Mouse (Mus musculus): ENCODE results near the gene Mfap2. TPM values are rescaled to one million over a fixed set of nuclear protein-coding genes. Genes with fewer than 3 reads are reported as not detected.

Gene Mfap2
- polyA plus RNA-seq, 1 experiment from 2014 or later = 275 TPM

DNA sequence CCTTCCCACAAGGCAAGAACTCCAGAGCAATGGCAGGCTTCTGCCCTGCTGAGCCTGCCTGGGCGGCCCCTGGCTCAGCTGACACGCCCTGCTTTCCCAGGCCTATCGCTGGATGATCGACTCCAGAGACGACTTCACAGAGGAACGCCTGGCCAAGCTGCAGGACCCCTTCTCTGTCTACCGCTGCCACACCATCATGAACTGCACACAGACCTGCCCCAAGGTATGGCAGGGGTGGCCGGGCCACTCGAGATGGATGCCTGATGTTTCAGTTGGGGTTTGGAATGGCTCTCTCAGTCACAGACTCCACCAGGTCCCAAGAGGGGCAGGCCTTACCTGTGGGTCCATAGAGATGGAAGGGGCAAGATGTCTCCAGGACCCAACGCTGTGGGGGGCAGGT, 32.9 kb upstream of the Mfap2 start:
- peaks cover 86% of the 10 kb centered on the region for H3K36me3 ChIP-seq (replicated peaks)
- no peak overlapping the region for H3K4me2 ChIP-seq

DNA sequence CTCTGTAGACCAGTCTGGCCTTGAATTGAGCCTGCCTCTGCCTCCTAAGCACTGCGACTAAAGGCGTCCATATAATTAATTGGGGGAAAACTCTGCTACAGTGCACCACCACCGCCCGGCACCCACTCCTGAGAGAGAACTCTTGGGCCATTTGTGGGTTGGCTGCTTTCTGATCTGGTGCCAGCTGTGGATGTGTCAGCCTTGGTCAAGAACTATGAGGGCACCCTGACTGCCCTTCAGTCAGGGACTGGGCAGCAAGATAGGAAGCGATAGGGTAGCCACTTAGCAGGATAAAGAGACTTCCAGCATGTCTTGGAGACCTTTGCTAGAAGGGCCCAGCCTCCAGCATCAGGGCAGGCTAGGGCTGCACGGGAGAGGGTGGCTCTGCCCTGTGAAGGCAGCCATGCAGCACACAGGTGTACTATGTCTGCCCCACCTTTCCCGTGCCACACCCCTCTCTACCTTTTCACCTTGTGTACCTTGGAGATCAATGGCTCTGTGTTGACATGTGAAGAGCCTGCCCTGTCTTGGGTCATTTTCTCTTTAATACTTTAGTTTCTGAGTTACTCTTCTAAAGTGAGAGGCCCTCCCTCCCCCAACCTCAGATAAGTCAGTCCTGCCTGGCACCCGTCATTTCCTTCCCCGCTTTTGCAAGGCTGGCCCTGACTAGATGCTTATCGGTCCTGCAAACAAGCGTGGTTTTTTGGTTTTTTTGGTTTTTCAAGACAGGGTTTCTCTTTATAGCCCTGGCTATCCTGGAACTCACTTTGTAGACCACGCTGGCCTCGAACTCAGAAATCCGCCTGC, 32.1 kb upstream of the Mfap2 start:
- Histone ChIP-seq H3K4me3 (replicated peaks) (no peak overlapping the region), H3K27me3 (no peaks in the 10 kb centered on the region), H3K9ac (no peak overlapping the region), H3K4me1 (peaks cover 4% of the 10 kb centered on the region; the same call in 1 of the 2 replicates), H3K4me2 (no peak overlapping the region), H3K36me3 (replicated peaks) (peaks cover 78% of the 10 kb centered on the region), H3K27ac (no peak overlapping the region), H3K9me3 (0 out of 2 replicates have a peak, but pooled peaks cover 3% of the 10 kb centered on the region)
- ATAC-seq (ENCODE audit: low FRiP score) = no peak
- WGBS = 94% methylated on average over 14 of the region's 14 CpGs

More for the DNA sequence above, 32.9 kb upstream of the Mfap2 start:
- Histone ChIP-seq H3K4me3 (replicated peaks) (no peak overlapping the region), H3K27ac (no peak overlapping the region), H3K4me1 (no peaks in the 10 kb centered on the region), H3K27me3 (no peaks in the 10 kb centered on the region), H3K9me3 (0 out of 2 replicates have a peak, but pooled peaks cover 3% of the 10 kb centered on the region), H3K9ac (no peak overlapping the region)
- no peak for ATAC-seq (ENCODE audit: low FRiP score)
- WGBS = 91% methylated on average over 10 of the region's 10 CpGs

DNA sequence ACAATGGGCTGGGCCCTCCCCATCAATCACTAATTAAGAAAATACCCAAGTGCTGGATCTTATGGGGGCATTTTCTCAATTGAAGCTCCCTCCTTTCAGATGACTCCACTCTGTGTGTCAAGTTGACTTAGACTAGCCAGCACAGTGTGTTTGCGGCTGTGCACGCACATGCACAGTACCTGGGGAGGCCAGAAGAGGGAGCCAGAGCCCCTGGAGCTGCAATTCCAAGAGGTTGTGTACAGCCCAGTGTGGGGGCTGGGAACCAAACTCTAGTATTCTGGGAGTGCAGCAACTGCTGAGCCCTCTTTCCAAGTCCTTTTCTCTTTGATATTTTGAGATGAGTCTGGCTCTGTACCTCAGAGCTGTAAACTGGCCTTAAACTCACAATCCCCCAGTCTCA, 28.6 kb upstream of the Mfap2 start:
- 0 out of 2 replicates have a peak, but pooled peaks cover 3% of the 10 kb centered on the region for H3K9me3 ChIP-seq
- no peak overlapping the region for H3K27ac ChIP-seq
- H3K9ac ChIP-seq = no peak overlapping the region
- H3K4me2 ChIP-seq = no peak overlapping the region
- 0 out of 2 replicates have a peak, but pooled peaks cover 3% of the 10 kb centered on the region for H3K27me3 ChIP-seq
- 86% methylated on average over 2 of the region's 2 CpGs for WGBS
- no peak overlapping the region for H3K4me3 ChIP-seq (replicated peaks)
- H3K4me1 ChIP-seq = peaks cover 16% of the 10 kb centered on the region
- peaks cover 43% of the 10 kb centered on the region for H3K36me3 ChIP-seq (replicated peaks)
- ATAC-seq (ENCODE audit: low FRiP score) = no peak

DNA sequence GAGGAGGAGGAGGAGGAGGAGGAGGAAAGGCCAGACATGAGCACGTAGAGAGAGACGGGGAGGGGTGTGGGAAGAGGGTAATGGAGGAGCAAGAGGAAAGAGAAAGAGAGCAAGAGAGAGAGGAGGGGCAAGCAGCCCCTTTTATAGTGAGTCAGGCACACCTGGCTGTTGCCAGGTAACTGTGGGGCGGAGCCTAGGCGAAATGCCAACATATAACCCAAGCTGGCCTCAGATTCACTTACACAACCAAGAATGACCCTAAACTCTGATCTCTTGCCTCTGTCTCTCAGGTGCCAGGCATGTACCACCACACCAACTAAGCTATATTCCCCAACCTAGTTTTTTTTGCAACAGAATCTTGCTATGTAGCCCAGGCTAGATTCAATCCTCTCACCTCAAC, 27.4 kb upstream of the Mfap2 start:
- H3K4me1 ChIP-seq = peaks cover 24% of the 10 kb centered on the region
- peaks cover 31% of the 10 kb centered on the region for H3K36me3 ChIP-seq (replicated peaks)
- H3K27me3 ChIP-seq = 0 out of 2 replicates have a peak, but pooled peaks cover 3% of the 10 kb centered on the region
- H3K4me2 ChIP-seq = no peak overlapping the region
- H3K9me3 ChIP-seq = 0 out of 2 replicates have a peak, but pooled peaks cover 3% of the 10 kb centered on the region
- H3K27ac ChIP-seq = 0 out of 2 replicates have a peak overlapping the region, but pooled peaks have one; percentile 53
- H3K4me3 ChIP-seq (replicated peaks) = no peak overlapping the region
- WGBS = 73% methylated on average over 4 of the region's 4 CpGs
- H3K9ac ChIP-seq = no peak overlapping the region
- no peak for ATAC-seq (ENCODE audit: low FRiP score)

DNA sequence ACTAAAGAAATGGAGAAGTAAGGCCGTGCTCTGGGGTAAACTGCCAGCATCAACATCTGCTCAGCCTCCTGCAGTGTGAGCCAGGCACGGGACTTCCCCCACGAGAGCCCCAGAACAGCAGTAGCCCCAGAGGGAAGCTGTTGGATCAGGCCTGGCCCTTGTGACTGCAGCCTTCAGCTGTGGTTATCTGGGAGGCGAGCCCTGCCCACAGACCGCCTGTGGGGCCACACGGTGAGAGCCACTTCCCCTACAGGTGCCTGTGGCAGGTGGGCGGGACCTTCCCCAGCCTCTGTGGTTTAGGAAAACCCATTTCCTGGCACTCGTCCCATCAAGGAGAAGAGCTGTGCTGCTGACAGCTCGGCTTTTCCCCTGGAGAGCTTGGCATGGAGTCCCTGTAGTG, 26.8 kb upstream of the Mfap2 start:
- Histone ChIP-seq H3K4me3 (replicated peaks) (no peak overlapping the region), H3K4me1 (peaks cover 30% of the 10 kb centered on the region), H3K36me3 (replicated peaks) (peaks cover 24% of the 10 kb centered on the region), H3K9ac (peak overlapping the region; percentile 21; the same call in 1 of the 2 replicates), H3K27ac (peak overlapping the region; percentile 53; the same call in 1 of the 2 replicates), H3K9me3 (0 out of 2 replicates have a peak, but pooled peaks cover 3% of the 10 kb centered on the region), H3K27me3 (0 out of 2 replicates have a peak, but pooled peaks cover 3% of the 10 kb centered on the region), H3K4me2 (no peak overlapping the region)
- WGBS = 23% methylated on average over 9 of the region's 9 CpGs
- no peak for ATAC-seq (ENCODE audit: low FRiP score)

DNA sequence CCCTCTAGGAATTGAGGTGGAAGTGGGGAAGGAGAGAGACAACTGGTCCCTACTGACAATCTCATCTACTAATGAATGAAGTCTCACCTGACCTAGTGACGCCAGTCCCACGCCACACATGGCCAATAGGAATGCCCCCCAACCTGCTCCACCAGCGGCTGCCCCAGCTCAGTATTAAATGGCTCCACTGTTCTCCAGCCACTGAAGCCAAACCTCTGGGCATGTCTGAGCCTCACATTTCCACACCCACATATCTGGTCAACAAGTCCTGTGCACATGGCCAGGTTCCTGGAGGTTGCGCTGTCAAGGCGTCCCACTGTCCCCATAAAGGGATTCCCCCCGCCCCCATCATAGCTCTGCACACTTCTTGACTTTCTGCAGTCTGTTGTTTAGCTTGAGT, 25.7 kb upstream of the Mfap2 start:
- H3K9ac ChIP-seq = no peak overlapping the region
- H3K27me3 ChIP-seq = 0 out of 2 replicates have a peak, but pooled peaks cover 3% of the 10 kb centered on the region
- H3K4me2 ChIP-seq = no peak overlapping the region
- 0 out of 2 replicates have a peak, but pooled peaks cover 3% of the 10 kb centered on the region for H3K9me3 ChIP-seq
- peaks cover 13% of the 10 kb centered on the region for H3K36me3 ChIP-seq (replicated peaks)
- WGBS = 85% methylated on average over 6 of the region's 6 CpGs
- H3K4me1 ChIP-seq = peaks cover 41% of the 10 kb centered on the region
- H3K4me3 ChIP-seq (replicated peaks) = no peak overlapping the region
- no peak overlapping the region for H3K27ac ChIP-seq
- ATAC-seq (ENCODE audit: low FRiP score) = no peak

DNA sequence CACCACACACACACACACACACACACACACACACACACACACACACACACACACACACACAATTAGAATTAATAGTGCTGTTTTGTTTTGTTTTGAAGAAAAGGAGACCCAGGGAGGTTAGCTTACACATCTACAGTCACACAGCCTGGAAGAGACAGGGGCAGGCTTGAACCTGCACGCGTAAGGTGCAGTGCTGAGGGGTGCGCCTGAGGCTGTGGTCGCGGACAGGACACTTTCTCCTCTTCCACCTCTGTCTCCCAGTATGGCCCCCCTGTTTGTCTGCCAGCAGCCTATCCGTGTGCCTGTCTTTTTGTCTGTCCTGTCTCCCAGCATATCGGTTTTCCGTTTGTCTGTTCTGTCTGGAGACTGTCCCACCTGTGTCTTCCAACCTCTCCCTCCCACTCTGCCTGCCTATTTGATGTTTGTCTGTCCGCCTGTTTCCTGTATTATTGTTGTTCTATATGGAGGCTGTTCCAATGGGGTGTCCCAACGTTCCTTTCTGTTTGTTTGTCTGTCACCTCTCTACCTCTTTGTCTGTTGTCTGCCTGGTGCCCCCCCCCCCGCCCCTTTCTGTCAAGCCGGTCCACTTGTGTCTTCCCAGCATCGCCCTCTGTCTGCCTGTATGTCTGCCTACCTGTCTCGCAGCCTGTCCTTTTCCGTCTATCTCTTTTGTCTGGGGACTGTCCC, 24.1 kb upstream of the Mfap2 start:
- 0 out of 2 replicates have a peak, but pooled peaks cover 3% of the 10 kb centered on the region for H3K9me3 ChIP-seq
- no peaks in the 10 kb centered on the region for H3K36me3 ChIP-seq (replicated peaks)
- peak overlapping the region; percentile 65 for H3K27ac ChIP-seq
- peak overlapping the region; percentile 84 for H3K4me2 ChIP-seq
- WGBS = 29% methylated on average over 15 of the region's 15 CpGs
- H3K4me3 ChIP-seq (replicated peaks) = peak overlapping the region; percentile 92
- ATAC-seq (ENCODE audit: low FRiP score) = peak; percentile 34
- H3K27me3 ChIP-seq = 0 out of 2 replicates have a peak, but pooled peaks cover 3% of the 10 kb centered on the region
- H3K4me1 ChIP-seq = peaks cover 43% of the 10 kb centered on the region
- H3K9ac ChIP-seq = peak overlapping the region; percentile 96

DNA sequence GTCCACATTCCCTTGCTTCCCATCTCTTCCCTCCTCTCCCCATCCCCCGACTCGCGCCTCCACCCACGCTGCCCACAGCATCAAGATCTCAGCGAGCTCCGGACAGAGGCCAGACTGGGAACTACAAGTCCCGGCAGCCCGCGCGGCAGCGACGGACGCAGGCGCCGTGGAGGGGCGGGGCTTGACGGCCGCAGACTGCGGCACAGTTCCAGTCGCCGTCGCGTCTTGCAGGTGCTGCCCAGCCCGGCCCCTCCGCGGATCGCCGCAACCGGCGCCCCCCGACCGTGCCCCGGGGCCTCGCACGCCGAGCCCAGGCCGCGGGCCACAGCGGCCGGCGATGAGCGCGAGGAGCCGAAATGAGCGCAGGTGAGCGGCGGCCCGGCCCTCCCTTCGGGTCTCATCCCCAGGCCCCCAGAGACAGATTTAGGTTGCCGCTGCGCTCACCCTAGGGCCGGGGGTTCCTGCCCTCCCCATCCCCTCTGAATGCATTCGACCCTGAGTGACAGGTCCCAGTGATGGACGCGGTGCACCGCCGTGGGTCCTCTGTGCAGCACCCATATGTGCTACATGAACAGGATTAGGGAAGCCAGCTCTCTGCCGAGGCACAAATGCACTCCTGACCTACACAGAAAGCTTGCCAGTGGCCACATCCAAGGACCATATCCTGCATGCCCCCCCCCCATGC, 23.4 kb upstream of the Mfap2 start, which contains the start of gene Atp13a2:
TSS of gene Atp13a2 (plus strand) at position 163 of the 685 bp plus-strand sequence.
- Histone ChIP-seq H3K27me3 (0 out of 2 replicates have a peak, but pooled peaks cover 3% of the 10 kb centered on the region), H3K4me3 (replicated peaks) (peak within 1 kb of the TSS; percentile 92), H3K27ac (peak within 1 kb of the TSS; percentile 65), H3K4me2 (peak within 1 kb of the TSS; percentile 84), H3K4me1 (peaks cover 43% of the 10 kb centered on the region), H3K36me3 (replicated peaks) (peaks cover 1% of the 10 kb centered on the region; the same call in 1 of the 2 replicates), H3K9ac (peak within 1 kb of the TSS; percentile 96), H3K9me3 (no peaks in the 10 kb centered on the region)
- ATAC-seq (ENCODE audit: low FRiP score) = peak; percentile 94
- under 1% methylated on average over 58 of the region's 58 CpGs for WGBS

DNA sequence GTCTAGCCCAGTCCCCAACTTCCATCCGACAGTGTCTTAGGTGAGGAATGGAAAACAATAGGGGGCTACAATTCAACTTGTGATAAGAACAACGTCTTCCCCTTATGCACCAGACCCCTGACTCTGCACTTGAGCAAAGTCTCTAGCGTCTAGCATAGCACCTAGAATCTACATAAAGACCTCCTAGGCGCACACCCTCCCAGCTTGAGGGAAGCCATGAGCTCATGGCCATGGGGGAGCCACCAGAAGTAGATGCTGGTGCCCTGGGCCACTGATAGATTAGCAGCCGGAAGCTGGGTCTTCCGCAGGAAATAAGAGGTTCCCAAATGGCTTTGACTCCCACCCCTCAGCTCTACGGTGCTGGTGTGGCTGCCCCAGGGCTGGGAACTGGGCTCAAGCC, 22.7 kb upstream of the Mfap2 start:
- Histone ChIP-seq H3K4me3 (replicated peaks) (peak overlapping the region; percentile 92), H3K36me3 (replicated peaks) (peaks cover 7% of the 10 kb centered on the region), H3K4me1 (peaks cover 43% of the 10 kb centered on the region), H3K27me3 (0 out of 2 replicates have a peak, but pooled peaks cover 3% of the 10 kb centered on the region), H3K27ac (no peak overlapping the region), H3K9ac (peak overlapping the region; percentile 96), H3K4me2 (peak overlapping the region; percentile 84), H3K9me3 (no peaks in the 10 kb centered on the region)
- WGBS = 40% methylated on average over 7 of the region's 7 CpGs
- ATAC-seq (ENCODE audit: low FRiP score) = no peak

DNA sequence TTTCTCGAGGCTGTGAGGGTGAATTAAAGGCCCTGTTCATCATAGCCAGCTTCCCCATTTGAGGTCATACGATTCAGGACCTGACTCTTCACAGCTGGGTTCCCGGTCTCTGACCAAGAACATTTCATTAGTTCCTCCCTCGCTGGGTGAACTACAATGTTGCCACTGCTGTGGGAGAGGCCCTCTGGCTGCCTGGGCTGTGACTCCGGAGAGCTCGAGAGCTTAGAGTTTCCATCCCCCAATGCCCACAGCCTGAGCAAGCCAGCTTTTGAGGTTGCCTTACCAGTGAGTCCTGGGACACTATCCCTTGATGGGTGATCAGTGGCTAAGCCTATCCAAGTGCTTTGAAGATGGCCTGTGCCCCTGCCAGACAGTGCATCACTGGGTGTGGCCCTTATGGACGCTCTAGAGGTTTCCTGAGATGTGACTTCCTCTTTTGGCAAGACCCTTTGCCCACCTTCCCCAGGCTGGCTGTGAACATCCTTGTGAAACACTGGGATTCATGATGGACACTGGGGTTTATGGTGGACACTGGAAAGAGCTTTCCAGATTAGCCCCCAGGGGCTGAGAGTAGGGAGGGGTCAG, 21.4 kb upstream of the Mfap2 start:
- WGBS = 68% methylated on average over 7 of the region's 7 CpGs
- Histone ChIP-seq H3K27ac (0 out of 2 replicates have a peak overlapping the region, but pooled peaks have one; percentile 10), H3K4me2 (no peak overlapping the region), H3K27me3 (0 out of 2 replicates have a peak, but pooled peaks cover 3% of the 10 kb centered on the region), H3K9ac (0 out of 2 replicates have a peak overlapping the region, but pooled peaks have one; percentile 7), H3K4me1 (peaks cover 33% of the 10 kb centered on the region), H3K9me3 (no peaks in the 10 kb centered on the region), H3K36me3 (replicated peaks) (peaks cover 19% of the 10 kb centered on the region), H3K4me3 (replicated peaks) (no peak overlapping the region)
- ATAC-seq (ENCODE audit: low FRiP score) = no peak

DNA sequence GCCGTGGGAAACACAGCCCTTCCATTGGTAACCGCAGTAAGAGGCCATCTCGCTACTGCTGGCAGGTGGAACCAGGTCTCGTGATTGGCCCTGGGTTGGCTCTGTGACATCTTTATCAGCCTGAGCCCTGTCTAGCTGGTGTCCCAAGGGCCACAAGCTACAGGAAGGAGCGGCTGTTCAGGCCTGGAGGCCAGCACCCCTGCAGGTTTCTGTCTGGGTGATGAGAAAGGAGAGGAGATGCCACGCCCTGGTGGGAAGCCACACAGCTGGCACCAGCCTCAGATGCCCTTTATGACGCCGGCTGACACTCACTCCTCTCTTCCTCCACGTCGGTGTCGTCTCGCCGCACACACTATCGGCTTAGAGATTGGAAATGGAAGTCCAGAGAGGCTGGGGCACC, 20.8 kb upstream of the Mfap2 start:
- H3K27me3 ChIP-seq = 0 out of 2 replicates have a peak, but pooled peaks cover 3% of the 10 kb centered on the region
- no peak for ATAC-seq (ENCODE audit: low FRiP score)
- no peaks in the 10 kb centered on the region for H3K9me3 ChIP-seq
- H3K4me2 ChIP-seq = no peak overlapping the region
- peaks cover 33% of the 10 kb centered on the region for H3K4me1 ChIP-seq
- H3K9ac ChIP-seq = 0 out of 2 replicates have a peak overlapping the region, but pooled peaks have one; percentile 7
- 93% methylated on average over 14 of the region's 14 CpGs for WGBS
- no peak overlapping the region for H3K4me3 ChIP-seq (replicated peaks)
- peaks cover 25% of the 10 kb centered on the region for H3K36me3 ChIP-seq (replicated peaks)
- H3K27ac ChIP-seq = no peak overlapping the region

Measured in forebrain, embryonic 12.5 days (tissue).